Mouse (Mus musculus) erythroid progenitor cell, adult 5-6 weeks (primary cell): ENCODE results near the gene Prkrip1. TPM values are rescaled to one million over a fixed set of nuclear protein-coding genes. Genes with fewer than 3 reads are reported as not detected.

Source experiments
- total RNA-seq, 2 experiments: library from RNA; stranded (forward) in 1 of 2; stranded (reverse) in 1 of 2; fragments of 150-400 nt in 1 of 2; fragments of 186-747, 209-891 nt in 1 of 2; gene quantifications; 2 replicates each; pipeline versions ENCODE4 v1.2.3 to v1.2.4; 2015 to 2017; ENCODE audit warnings: low replicate concordance in 2 of 2

The Prkrip1 gene
- total RNA-seq, 2 experiments from 2014 or later, result 2.5 to 25.9 TPM

Other genes starting within 250 kb of the Prkrip1 start
- not detected in 2 replicates for gene Ssc4d, start 224.4 kb downstream of the Prkrip1 start, total RNA-seq (2015; ENCODE audit: low replicate concordance)
- gene Ssc4d, start 224.4 kb downstream of the Prkrip1 start, total RNA-seq (2017; ENCODE audit: low replicate concordance), result not detected in 2 replicates
- not detected in 2 replicates for gene Zp3, start 218.9 kb downstream of the Prkrip1 start, total RNA-seq (2015; ENCODE audit: low replicate concordance)
- not detected in 2 replicates for gene Zp3, start 218.9 kb downstream of the Prkrip1 start, total RNA-seq (2017; ENCODE audit: low replicate concordance)
- 1.8 and 3.8 TPM in 2 replicates for gene Dtx2, start 204.2 kb downstream of the Prkrip1 start, total RNA-seq (2015; ENCODE audit: low replicate concordance)
- gene Dtx2, start 204.2 kb downstream of the Prkrip1 start, total RNA-seq (2017; ENCODE audit: low replicate concordance), result 0.13 and 2.3 TPM in 2 replicates
- gene Upk3b, start 160.5 kb downstream of the Prkrip1 start, total RNA-seq (2015; ENCODE audit: low replicate concordance), result not detected in 2 replicates
- gene Upk3b, start 160.5 kb downstream of the Prkrip1 start, total RNA-seq (2017; ENCODE audit: low replicate concordance), result not detected in 2 replicates
- gene Upk3bl, start 144.5 kb downstream of the Prkrip1 start, total RNA-seq (2015; ENCODE audit: low replicate concordance), result not detected in 2 replicates
- not detected in 2 replicates for gene Upk3bl, start 144.5 kb downstream of the Prkrip1 start, total RNA-seq (2017; ENCODE audit: low replicate concordance)
- gene Rasa4, start 115.0 kb downstream of the Prkrip1 start, total RNA-seq (2015; ENCODE audit: low replicate concordance), result 2.5 and 10.5 TPM in 2 replicates
- 0.83 and 2.8 TPM in 2 replicates for gene Rasa4, start 115.0 kb downstream of the Prkrip1 start, total RNA-seq (2017; ENCODE audit: low replicate concordance)
- 34.4 and 43.2 TPM in 2 replicates for gene Polr2j, start 82.3 kb downstream of the Prkrip1 start, total RNA-seq (2015; ENCODE audit: low replicate concordance)
- gene Polr2j, start 82.3 kb downstream of the Prkrip1 start, total RNA-seq (2017; ENCODE audit: low replicate concordance), result 32.5 and 45.4 TPM in 2 replicates
- gene Lrwd1, start 62.9 kb downstream of the Prkrip1 start, total RNA-seq (2015; ENCODE audit: low replicate concordance), result 24.1 and 31.9 TPM in 2 replicates
- 42.2 and 51.7 TPM in 2 replicates for gene Lrwd1, start 62.9 kb downstream of the Prkrip1 start, total RNA-seq (2017; ENCODE audit: low replicate concordance)
- 18.0 and 22.6 TPM in 2 replicates for gene Alkbh4, start 62.8 kb downstream of the Prkrip1 start, total RNA-seq (2015; ENCODE audit: low replicate concordance)
- gene Alkbh4, start 62.8 kb downstream of the Prkrip1 start, total RNA-seq (2017; ENCODE audit: low replicate concordance), result 10.3 and 13.4 TPM in 2 replicates
- 7.5 and 7.6 TPM in 2 replicates for gene Orai2, start 28.2 kb downstream of the Prkrip1 start, total RNA-seq (2015; ENCODE audit: low replicate concordance)
- 2.9 and 5.8 TPM in 2 replicates for gene Orai2, start 28.2 kb downstream of the Prkrip1 start, total RNA-seq (2017; ENCODE audit: low replicate concordance)
- 4.0 and 7.5 TPM in 2 replicates for gene Sh2b2, start 47.6 kb upstream of the Prkrip1 start, total RNA-seq (2015; ENCODE audit: low replicate concordance)
- gene Sh2b2, start 47.6 kb upstream of the Prkrip1 start, total RNA-seq (2017; ENCODE audit: low replicate concordance), result 0.13 and 2.3 TPM in 2 replicates